Mouse (Mus musculus) urinary bladder, postnatal 10 days (tissue): ENCODE data around the gene Kcnip1.

ENCODE experiments used
- DNase-seq: peaks from one replicate; pipeline ENCODE4 v3.0.0; 2022; ENCODE audit warnings: low spot score

Gene Kcnip1

GRCm38 (mm10) chr11:33938561-33939274, 54.2 kb downstream of the Kcnip1 start:
- no peak for DNase-seq

- no peak for DNase-seq
Measured at GRCm38 (mm10) chr11:33937641-33938040, 55.3 kb downstream of the Kcnip1 start.

- no peak for DNase-seq
Measured at GRCm38 (mm10) chr11:33934286-33934685, 58.7 kb downstream of the Kcnip1 start.

DNA sequence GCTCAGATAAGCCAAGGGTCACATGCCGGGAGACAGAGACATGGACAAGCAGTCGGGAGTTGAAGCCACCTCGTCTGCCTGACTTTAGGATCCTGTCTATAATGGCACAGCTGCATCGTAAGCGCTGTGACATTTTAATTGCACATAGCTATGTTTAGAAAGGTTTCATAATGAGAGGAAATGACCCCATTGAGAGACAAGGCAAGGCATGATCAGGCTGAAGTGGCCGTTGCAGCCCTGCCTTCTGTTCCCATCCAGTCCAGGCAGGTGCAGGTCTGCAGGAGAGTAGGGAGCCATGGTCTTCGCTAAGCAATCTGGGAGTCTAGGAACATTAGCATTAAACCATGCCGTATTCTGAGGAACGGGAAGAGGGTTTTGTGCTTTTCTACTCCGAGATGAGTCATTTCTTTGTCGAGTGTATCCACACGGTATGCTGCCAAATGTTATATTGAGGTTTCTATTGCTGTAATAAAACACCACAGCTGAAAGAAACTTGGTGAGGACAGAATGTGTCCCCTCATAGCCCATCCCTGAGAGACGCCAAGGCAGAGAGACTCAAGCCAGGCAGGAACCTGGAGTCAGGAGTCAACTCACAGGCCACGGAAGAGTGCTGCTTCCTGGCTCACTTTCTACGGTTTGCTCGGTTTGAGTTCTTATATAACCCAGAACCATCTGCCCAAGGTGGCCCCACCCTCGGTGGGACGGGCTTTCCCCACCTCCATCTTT, 60.4 kb downstream of the Kcnip1 start:
- DNase-seq = no peak

- DNase-seq = no peak
Measured at GRCm38 (mm10) chr11:33931836-33932385, 61.0 kb downstream of the Kcnip1 start.

GRCm38 (mm10) chr11:33929412-33929811, 63.5 kb downstream of the Kcnip1 start:
- DNase-seq = no peak

- no peak for DNase-seq
Measured at GRCm38 (mm10) chr11:33928658-33929057, 64.3 kb downstream of the Kcnip1 start.

DNA sequence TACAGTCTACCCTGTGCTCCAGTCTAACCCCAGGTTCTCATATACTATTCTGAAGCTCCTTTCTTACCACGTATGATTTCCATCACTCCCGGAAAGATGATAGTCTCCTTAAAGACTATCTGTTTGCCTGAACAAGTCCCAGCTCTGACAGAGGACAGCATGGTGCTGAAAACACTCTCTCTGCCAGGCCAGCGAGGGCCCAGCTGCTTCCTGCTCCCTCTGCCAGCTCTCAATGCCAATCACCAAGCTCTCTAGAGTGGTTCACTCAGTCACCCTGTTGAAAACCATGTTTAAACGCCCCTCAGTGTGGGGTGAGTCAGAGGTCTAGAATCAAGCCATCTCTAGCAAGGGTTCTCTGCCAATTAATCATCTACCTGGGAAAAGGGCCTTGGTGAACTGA, 65.1 kb downstream of the Kcnip1 start:
- DNase-seq = no peak

DNA sequence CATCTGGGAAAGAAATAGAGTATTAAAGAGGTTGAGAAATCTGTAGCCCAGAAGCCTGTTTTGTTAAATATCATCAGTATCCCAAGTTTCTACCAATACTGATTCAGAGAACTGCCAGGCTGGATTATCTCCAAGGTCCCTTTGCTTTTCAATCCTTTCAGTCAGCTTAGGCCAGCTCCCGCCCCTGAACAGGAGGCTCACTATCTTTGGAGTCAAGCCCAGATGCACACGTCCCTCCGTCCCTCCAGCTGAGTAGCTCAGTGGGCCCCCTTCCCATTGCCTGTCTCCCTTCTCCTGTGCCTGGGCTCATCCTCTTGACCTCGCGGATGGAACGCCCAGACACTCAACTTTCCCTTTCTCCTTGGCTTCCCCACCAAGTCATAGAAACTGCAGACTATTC, 65.6 kb downstream of the Kcnip1 start:
- no peak for DNase-seq

- DNase-seq = no peak
Measured at GRCm38 (mm10) chr11:33926551-33926950, 66.4 kb downstream of the Kcnip1 start.

GRCm38 (mm10) chr11:33925778-33926177, 67.2 kb downstream of the Kcnip1 start:
- DNase-seq = no peak

DNA sequence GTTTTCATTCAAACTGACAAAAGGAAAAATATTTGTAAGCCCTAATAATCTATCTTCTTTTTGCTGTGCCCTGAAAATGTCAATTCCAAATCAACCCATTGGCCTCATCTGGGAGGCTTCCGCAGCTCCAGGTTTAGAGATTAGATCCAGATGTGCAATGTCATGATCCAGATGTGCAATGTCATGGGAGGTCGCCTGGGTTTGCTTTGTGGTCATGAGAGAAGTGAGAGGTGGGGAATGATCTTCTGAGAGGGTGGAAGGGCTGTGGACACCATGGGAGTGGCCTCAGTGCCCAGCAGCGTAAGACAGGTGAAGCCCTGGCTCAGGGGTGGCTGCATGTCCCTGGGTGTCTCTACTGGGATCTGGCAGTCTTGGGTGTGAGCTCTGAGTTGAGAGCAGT, 69.9 kb downstream of the Kcnip1 start:
- no peak for DNase-seq

- DNase-seq = no peak
Measured at GRCm38 (mm10) chr11:33921451-33921850, 71.5 kb downstream of the Kcnip1 start.

DNA sequence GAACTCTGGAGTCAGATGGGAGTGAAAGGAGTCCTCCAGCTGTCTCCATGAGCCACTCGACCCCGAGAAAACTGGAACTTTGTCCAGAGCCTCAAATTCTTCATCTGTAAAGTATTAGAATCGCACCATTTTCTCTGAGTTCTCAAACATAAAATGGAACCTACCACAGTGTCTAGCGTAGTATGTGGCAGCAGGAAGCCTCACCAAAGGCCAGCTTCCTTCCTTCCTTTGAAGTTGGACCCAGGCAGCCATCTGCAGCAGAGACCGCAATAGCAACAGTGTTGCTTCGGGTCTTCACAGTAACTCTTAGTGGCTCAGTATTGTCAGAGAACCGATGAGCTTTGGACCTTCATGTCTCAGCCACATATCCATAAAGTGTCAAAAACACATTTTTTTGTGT, 73.1 kb downstream of the Kcnip1 start:
- DNase-seq = no peak

- DNase-seq = no peak
Measured at GRCm38 (mm10) chr11:33918424-33918823, 74.5 kb downstream of the Kcnip1 start.

DNA sequence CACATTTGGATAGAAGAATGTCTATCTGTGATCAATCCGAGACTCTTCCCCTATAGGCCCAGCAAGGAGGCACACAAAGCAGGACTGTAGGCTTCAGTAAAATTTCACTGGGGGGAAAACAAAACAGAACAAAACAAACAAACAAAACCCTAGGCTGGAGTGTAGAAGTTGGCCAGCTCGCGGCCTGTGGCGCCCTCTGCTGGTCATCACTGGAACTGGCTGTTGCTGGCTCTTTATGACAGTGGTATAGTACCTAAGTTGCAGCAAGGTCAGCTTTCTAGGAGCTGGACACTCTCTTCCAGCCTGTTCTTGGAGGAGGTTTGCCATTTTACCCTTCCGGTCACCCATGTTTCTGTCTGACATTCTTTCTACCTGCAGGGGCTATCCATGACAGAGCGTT, 75.4 kb downstream of the Kcnip1 start:
- DNase-seq = no peak

GRCm38 (mm10) chr11:33914216-33914615, 78.7 kb downstream of the Kcnip1 start:
- DNase-seq = no peak

DNA sequence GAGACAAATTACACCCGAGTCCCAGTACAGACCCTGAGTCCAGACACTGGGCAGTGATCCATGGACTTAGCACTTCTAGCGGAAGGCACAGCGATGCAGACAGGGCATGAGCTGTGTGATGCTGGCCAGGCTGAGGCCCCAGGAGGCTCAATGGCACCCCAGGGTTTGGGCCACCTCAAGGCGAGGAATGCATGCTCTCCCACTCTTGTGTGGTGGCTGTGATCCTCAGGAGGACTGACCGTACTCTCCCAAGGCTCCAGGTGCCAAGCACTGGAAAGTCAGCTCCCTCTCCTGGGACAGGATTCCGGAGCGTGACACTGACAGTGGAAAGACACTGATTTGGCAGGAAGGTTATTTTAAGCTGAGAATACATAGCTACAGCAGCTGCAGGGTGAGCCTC, 79.9 kb downstream of the Kcnip1 start:
- DNase-seq = no peak

DNA sequence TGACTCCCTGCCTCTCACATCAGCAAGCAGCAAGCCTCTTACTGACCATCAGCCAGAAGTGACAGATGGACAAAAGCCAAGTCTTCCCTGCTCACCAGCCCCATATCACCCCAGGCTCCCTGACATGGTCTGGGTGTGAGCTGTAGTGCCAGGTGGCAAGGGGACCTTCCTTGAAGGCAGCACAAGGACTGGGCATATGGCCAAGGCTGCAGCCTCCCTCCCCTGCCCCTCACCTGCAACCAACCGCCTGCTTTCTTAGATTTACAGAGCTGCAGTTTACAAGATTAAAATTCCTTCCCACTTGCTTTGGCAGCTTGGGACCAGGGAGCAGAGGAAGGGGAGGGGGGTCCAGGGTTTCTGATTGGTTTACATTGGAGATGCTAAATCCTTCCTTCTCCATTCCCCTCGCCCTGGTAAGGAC, 80.8 kb downstream of the Kcnip1 start:
- DNase-seq = no peak

DNA sequence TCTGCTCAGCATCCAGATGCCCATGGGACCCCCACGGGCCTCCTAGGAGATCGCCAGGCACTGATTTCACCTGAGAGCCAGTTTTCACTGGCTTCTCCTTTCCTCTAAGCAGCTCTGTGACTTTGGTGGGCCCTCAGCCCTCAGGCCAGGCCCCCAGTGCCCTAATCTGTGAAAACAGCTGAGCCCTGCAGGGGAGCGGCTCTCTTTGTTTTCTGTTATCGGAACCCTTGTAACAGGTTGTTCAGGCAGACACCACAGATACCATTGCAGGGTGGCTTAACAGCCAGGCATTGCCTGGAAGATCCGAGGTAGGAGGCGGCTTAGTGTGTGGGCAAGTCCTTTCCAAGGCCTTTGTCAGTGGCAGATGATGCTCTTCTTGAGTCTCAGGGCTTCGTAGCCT, 82.0 kb downstream of the Kcnip1 start:
- no peak for DNase-seq

DNA sequence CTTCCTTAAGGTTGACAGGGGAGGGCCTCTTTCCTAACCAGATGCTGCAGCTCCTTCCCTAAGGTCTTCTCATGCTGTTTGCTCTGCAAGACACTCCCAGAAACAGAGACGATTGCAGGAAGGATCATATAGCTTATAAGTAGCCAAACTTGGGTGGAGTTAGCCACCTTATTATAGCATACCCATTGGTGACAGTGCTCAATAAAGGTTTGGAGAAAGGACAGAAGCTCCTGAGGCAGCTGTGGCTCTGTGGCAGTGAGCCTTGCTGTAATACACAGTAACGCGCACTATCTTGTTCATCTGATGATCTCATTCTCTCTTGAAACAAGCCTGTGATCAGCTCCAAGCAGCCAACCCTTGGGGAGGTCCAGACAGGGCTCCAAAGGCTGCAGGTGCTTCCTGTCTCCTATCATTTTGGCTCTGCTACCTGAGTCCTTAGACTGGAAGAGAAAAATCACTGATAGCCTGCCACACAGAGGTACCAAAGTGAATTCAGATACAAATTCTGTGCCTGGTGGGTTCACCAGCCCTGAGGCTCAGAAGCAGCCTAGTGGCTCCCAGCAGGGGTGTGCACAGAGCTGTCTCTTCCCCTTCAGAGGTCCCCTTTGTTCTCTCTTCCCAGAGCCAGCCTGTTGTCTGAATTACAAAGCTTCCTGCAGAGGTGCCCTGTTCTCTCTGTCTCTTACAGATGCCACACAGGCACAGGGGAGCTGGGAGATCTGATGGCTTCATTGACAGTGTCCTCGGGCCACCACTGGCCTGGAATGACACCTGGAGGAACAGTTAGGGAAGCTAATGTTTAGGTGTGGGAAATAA, 84.4 kb downstream of the Kcnip1 start:
- DNase-seq = no peak

GRCm38 (mm10) chr11:33903494-33903893, 89.5 kb downstream of the Kcnip1 start:
- no peak for DNase-seq

DNA sequence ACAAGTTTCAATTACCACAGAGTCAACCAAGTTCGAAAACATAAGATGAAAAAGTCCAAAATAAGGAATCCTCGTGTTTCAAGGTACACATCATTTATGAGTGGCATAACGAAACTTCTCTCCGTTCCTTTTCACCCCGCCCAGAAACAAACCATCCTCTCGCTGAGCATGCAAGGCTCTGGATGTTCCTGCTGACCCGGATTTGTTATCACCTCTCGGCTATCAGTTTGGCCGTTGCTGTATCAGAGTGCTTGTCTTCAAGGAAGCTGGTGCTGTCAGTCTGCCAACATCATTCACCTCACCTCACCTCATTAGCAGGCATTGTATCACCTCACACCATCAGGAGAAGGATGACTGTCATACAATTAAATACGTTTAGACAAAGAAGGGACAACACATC, 90.6 kb downstream of the Kcnip1 start:
- no peak for DNase-seq
